Mouse (Mus musculus) heart, postnatal 0 days (tissue): ENCODE data around the gene Fosl1. TPM values are rescaled to one million over a fixed set of nuclear protein-coding genes. Genes with fewer than 3 reads are reported as not detected.
A peak's percentile ranks its signal among the peaks of the same experiment; 100 is the strongest.
"Not testable (repeated sequence)": the region's sequence is repeated elsewhere in the genome, so short reads cannot be mapped to it uniquely, and the experiment has no call there.

ENCODE experiments used
- ATAC-seq: fragments of 200-750 bp; cut with Nextera tagmentation; 2 replicates; pipeline ENCODE4 v1.8.0; 2017; ENCODE audit warnings: low read depth, moderate number of reproducible peaks, moderate library complexity; ENCODE audit not compliant: insufficient read depth
- DNase-seq: peaks from one replicate; pipeline ENCODE4 v3.0.0-alpha.2; 2016; ENCODE audit warnings: low spot score
- H3K27ac ChIP-seq: fragments of 300-500 bp; sonication (generic); 2 replicates; pipeline ENCODE4 v1.5.1; 2014; ENCODE audit warnings: low read depth, mild to moderate bottlenecking
- H3K27me3 ChIP-seq: fragments of 300-500 bp; sonication (generic); 2 replicates; pipeline ENCODE4 v1.6.1; 2014; ENCODE audit warnings: low read length, mixed read lengths; ENCODE audit not compliant: control insufficient read depth, insufficient read depth
- H3K36me3 ChIP-seq: fragments of 300-500 bp; sonication (generic); replicated peaks from 2 replicates; pipeline ENCODE4 v1.6.1; 2014; ENCODE audit warnings: low read length, mixed read lengths; ENCODE audit not compliant: control insufficient read depth, insufficient read depth
- H3K4me1 ChIP-seq: fragments of 300-500 bp; sonication (generic); 2 replicates; pipeline ENCODE4 v1.6.1; 2014; ENCODE audit warnings: antibody characterized with exemption; ENCODE audit not compliant: control insufficient read depth, insufficient read depth
- H3K4me2 ChIP-seq: fragments of 300-500 bp; sonication (generic); 2 replicates; pipeline ENCODE4 v1.6.1; 2014; ENCODE audit warnings: low read depth, mild to moderate bottlenecking, low read length, moderate library complexity
- H3K4me3 ChIP-seq: fragments of 300-500 bp; sonication (generic); 2 replicates; pipeline ENCODE4 v1.5.1; 2014; ENCODE audit warnings: low read depth, low read length
- H3K9ac ChIP-seq: fragments of 300-500 bp; sonication (generic); replicated peaks from 2 replicates; pipeline ENCODE4 v1.6.1; 2014; ENCODE audit warnings: low read depth, low read length, mixed read lengths
- H3K9me3 ChIP-seq: fragments of 300-500 bp; sonication (generic); replicated peaks from 2 replicates; pipeline ENCODE4 v1.6.1; 2016; ENCODE audit warnings: low read length; ENCODE audit not compliant: control insufficient read depth
- CTCF ChIP-seq: IDR thresholded peaks from 2 replicates; pipeline ENCODE4 v1.5.1; 2016; ENCODE audit warnings: antibody characterized with exemption, control low read depth, low read depth
- EP300 ChIP-seq: IDR thresholded peaks from 2 replicates; pipeline ENCODE4 v1.6.1; 2016; ENCODE audit warnings: antibody characterized with exemption, low read depth
- WGBS: fragments of 180-500 bp; shearing (Covaris S2); extraction: QIAGEN DNeasy Blood & Tissue Kit; methylation state at CpG from one replicate; pipeline ENCODE4 v1.1.7; 2014; 5-methylcytosine and 5-hydroxymethylcytosine counted together
- polyA plus RNA-seq: library from polyadenylated mRNA; unstranded; fragments of >200 nt; fragmentation: Nextera tagmentation; extraction: Ambion mirVana; gene quantifications from 2 replicates; pipeline ENCODE4 v1.2.1, GENCODE M21; 2015
- total RNA-seq: library from RNA; depleted of rRNA; stranded (reverse); fragments of >200 nt; gene quantifications from 2 replicates; pipeline ENCODE4 v1.2.3, GENCODE M21; 2014; ENCODE audit warnings: low replicate concordance; rRNA removed

The Fosl1 gene
- total RNA-seq: not detected in 2 replicates
- polyA plus RNA-seq: 0.12 TPM in 1 of 2 replicates, not detected in the other

- Histone ChIP-seq H3K36me3 (no peaks in the 10 kb centered on the region), H3K9me3 (no peaks in the 10 kb centered on the region), H3K27me3 (peaks cover 32% of the 10 kb centered on the region), H3K4me3 (peak within 1 kb of the TSS; percentile 55), H3K4me1 (peaks cover 16% of the 10 kb centered on the region; the same call in 1 of the 2 replicates), H3K27ac (no peak within 1 kb of the TSS), H3K4me2 (peak within 1 kb of the TSS; percentile 95), H3K9ac (no peak within 1 kb of the TSS)
- under 1% methylated on average over 64 of the region's 70 CpGs for WGBS
- ATAC-seq (peak; percentile 36), DNase-seq (no peak)
- TF ChIP-seq EP300: no peak
- no peak for TF ChIP-seq CTCF
Observed at GRCm38 (mm10) chr19:5447515-5448353, at the start of gene Fosl1. Fosl1 (plus strand) TSS chr19:5447547.

- H3K4me1 ChIP-seq, H3K4me3 ChIP-seq, H3K9ac ChIP-seq, H3K27ac ChIP-seq, H3K9me3 ChIP-seq, H3K4me2 ChIP-seq, H3K36me3 ChIP-seq, H3K27me3 ChIP-seq, DNase-seq: not testable (repeated sequence)
- ATAC-seq: peak; percentile 33; the same call in 1 of the 2 replicates
- 54% methylated on average over 4 of the region's 4 CpGs for WGBS
Observed at GRCm38 (mm10) chr19:5401073-5401472, 46.3 kb upstream of the Fosl1 start.

GRCm38 (mm10) chr19:5402293-5402692, 45.1 kb upstream of the Fosl1 start, which contains the start of gene Tsga10ip:
Tsga10ip (minus strand) TSS chr19:5402526.
- Histone ChIP-seq H3K36me3 (no peaks in the 10 kb centered on the region), H3K9ac (no peak within 1 kb of the TSS), H3K4me2 (no peak within 1 kb of the TSS), H3K9me3 (no peaks in the 10 kb centered on the region), H3K27me3 (no peaks in the 10 kb centered on the region), H3K27ac (no peak within 1 kb of the TSS), H3K4me3 (no peak within 1 kb of the TSS), H3K4me1 (no peaks in the 10 kb centered on the region)
- no peak for TF ChIP-seq EP300
- no peak for TF ChIP-seq CTCF
- ATAC-seq (no peak), DNase-seq (no peak)
- 80% methylated on average over 8 of the region's 8 CpGs for WGBS

- TF ChIP-seq CTCF (no peak), EP300 (no peak)
- Histone ChIP-seq H3K27ac (peak overlapping the region; percentile 81), H3K4me2 (peak overlapping the region; percentile 61), H3K9me3 (no peaks in the 10 kb centered on the region), H3K4me1 (peaks cover 16% of the 10 kb centered on the region; the same call in 1 of the 2 replicates), H3K9ac (peak overlapping the region; percentile 47; the same call in 1 of the 2 replicates), H3K27me3 (no peaks in the 10 kb centered on the region), H3K4me3 (peak overlapping the region; percentile 41), H3K36me3 (no peaks in the 10 kb centered on the region)
- DNase-seq: no peak
- no peak for ATAC-seq
- 12% methylated on average over 7 of the region's 7 CpGs for WGBS
Observed at GRCm38 (mm10) chr19:5405924-5406323, 41.4 kb upstream of the Fosl1 start.

- H3K9me3 ChIP-seq, H3K36me3 ChIP-seq, DNase-seq, H3K27me3 ChIP-seq: not testable (repeated sequence)
- ATAC-seq: peak; percentile 76
- peak overlapping the region; percentile 100 for H3K27ac ChIP-seq
- H3K4me1 ChIP-seq: peaks cover 16% of the 10 kb centered on the region; the same call in 1 of the 2 replicates
- H3K4me3 ChIP-seq: peak overlapping the region; percentile 60
- peak overlapping the region; percentile 79 for H3K9ac ChIP-seq
- WGBS: 11% methylated on average over 21 of the region's 25 CpGs
- H3K4me2 ChIP-seq: peak overlapping the region; percentile 77
Observed at GRCm38 (mm10) chr19:5406531-5407126, 40.7 kb upstream of the Fosl1 start.
